Mouse (Mus musculus): ENCODE data around the gene Rabac1.

- TF ChIP-seq HCFC1 (IDR thresholded peaks at IDR 0.05; ENCODE audit: borderline replicate concordance, insufficient read depth, low read length), result no peak
- TF ChIP-seq MAFK (IDR thresholded peaks at IDR 0.05; ENCODE audit: insufficient read depth, low read depth, low read length), result no peak
These were observed 10.8 kb upstream of the Rabac1 start for GRCm38 (mm10) chr7:24983396-24983795.

Data from ES-E14 (cell line).